Mouse (Mus musculus): ENCODE data around the gene Brsk2. TPM values are rescaled to one million over a fixed set of nuclear protein-coding genes. Genes with fewer than 3 reads are reported as not detected.
"Not testable (repeated sequence)": the region's sequence is repeated elsewhere in the genome, so short reads cannot be mapped to it uniquely, and the experiment has no call there.

The Brsk2 gene
- 1.8 and 3.3 TPM in 2 replicates for polyA plus RNA-seq (2016; fragmentation: Nextera tagmentation; extraction: Ambion mirVana)

DNA sequence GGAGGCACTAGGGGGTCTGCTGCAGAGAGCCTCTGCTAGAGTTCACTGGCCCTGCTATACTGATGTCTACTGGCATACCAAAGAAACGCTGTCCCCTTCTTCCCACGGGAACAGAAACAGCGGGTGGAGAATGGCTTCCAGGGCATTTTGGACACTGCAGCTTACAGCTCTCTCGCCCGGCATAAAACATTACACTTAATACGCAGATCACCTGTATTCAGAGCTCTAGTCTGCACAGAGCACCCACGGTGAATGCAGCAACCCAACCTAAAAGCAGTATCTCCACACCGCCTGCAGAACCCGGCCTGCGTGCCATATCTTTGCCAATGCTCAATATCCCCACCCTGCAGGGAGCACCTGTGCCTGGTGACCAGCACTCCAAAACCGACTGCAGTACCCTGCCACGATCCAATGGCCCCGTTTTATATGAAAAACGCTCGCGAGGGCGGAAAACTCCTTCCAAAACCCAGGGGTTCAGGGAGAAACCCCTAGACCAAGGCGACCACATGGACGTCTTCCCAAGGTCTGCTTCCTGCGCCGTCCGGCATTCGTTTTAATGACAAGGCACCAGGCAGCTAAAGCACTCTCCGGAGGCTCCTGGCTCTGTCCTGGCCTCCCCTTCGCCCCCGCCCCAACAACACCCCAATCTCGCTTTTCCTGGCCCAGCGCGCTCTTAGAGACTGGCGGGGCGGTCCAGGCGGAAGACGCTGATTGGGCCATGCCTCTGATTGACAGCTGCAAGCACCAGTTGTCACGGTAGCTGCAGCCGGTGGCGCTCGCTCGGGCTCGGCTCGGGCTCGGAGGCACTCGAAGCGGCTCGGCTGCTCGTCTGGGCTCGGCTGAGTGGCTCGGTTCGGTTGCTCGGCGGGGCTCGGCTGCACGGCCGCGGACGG lies at the start of gene Brsk2:
Brsk2 (plus strand) TSS at position 846 of the 893 bp plus-strand sequence.
- H3K27ac ChIP-seq = peak within 1 kb of the TSS; percentile 72
- peak within 1 kb of the TSS; percentile 46 for H3K4me3 ChIP-seq
- H3K27me3 ChIP-seq = peaks cover 80% of the 10 kb centered on the region
- peaks cover 15% of the 10 kb centered on the region for H3K4me1 ChIP-seq
- H3K36me3 ChIP-seq = no peaks in the 10 kb centered on the region
- 0 out of 2 replicates have a peak, but pooled peaks cover 4% of the 10 kb centered on the region for H3K9me3 ChIP-seq
- peak within 1 kb of the TSS; percentile 54 for H3K9ac ChIP-seq
- ATAC-seq (ENCODE audit: insufficient number of reproducible peaks, insufficient read depth, low FRiP score, low TSS enrichment) = peak; percentile 88
- peak within 1 kb of the TSS; percentile 85 for H3K4me2 ChIP-seq (replicated peaks)
- WGBS = 2% methylated on average over 55 of the region's 55 CpGs

DNA sequence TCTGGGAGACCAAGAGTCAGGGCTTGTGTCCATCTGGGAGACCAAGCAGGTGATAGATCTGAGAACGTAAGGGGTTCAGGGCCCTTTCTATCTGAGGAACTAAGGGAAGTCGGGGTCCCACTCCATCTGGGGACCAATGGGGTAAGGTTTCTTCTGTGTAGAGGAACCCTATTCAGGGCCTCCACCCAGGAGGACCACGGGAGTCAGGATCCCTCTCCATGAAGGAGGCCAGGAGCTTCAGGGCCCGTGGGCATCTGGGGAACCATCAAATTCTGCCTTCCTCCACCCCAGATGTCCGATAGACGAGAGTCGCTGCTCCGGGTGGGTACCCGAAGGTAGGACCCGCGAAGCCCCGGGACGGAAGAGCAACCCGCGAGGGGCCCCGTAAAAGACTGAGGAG lies 47.7 kb upstream of the Brsk2 start:
- Histone ChIP-seq H3K4me3 (peak overlapping the region; percentile 77), H3K36me3 (no peaks in the 10 kb centered on the region), H3K27me3 (peaks cover 5% of the 10 kb centered on the region; the same call in 1 of the 2 replicates), H3K9ac (peak overlapping the region; percentile 87), H3K9me3 (no peaks in the 10 kb centered on the region), H3K4me2 (replicated peaks) (peak overlapping the region; percentile 67), H3K4me1 (peaks cover 15% of the 10 kb centered on the region), H3K27ac (peak overlapping the region; percentile 47; the same call in 1 of the 2 replicates)
- peak; percentile 42; the same call in 1 of the 2 replicates for ATAC-seq (ENCODE audit: insufficient number of reproducible peaks, insufficient read depth, low FRiP score, low TSS enrichment)
- under 1% methylated on average over 16 of the region's 16 CpGs for WGBS

DNA sequence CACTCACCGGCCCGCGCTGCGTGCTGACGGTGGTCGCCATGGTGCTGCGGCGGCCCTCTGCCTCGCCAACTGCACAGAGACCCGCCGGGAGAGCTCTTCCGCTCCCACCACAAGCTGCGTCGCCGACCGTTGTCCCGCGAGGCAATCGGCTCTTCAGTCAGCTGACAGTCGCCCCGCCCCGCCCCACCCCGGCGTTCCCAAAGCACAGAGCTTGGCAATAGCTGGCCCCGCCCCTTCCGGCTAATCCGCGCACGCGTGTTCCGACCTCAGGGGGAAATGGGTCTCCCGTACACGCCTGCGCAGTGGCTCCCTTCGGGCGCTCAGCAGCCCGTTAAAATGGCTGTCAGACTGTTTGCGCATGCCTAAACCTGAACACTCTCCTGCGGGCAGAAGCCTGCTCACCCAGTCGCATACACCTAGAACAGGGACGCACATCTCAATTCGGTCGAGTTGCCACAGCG lies 47.3 kb upstream of the Brsk2 start:
- H3K36me3 ChIP-seq = no peaks in the 10 kb centered on the region
- H3K9me3 ChIP-seq = no peaks in the 10 kb centered on the region
- peak overlapping the region; percentile 54; the same call in 1 of the 2 replicates for H3K27ac ChIP-seq
- peak overlapping the region; percentile 77 for H3K4me3 ChIP-seq
- H3K4me1 ChIP-seq = peaks cover 15% of the 10 kb centered on the region
- H3K4me2 ChIP-seq (replicated peaks) = peak overlapping the region; percentile 67
- peaks cover 5% of the 10 kb centered on the region; the same call in 1 of the 2 replicates for H3K27me3 ChIP-seq
- peak; percentile 94 for ATAC-seq (ENCODE audit: insufficient number of reproducible peaks, insufficient read depth, low FRiP score, low TSS enrichment)
- H3K9ac ChIP-seq = peak overlapping the region; percentile 87
- WGBS = under 1% methylated on average over 44 of the region's 44 CpGs

DNA sequence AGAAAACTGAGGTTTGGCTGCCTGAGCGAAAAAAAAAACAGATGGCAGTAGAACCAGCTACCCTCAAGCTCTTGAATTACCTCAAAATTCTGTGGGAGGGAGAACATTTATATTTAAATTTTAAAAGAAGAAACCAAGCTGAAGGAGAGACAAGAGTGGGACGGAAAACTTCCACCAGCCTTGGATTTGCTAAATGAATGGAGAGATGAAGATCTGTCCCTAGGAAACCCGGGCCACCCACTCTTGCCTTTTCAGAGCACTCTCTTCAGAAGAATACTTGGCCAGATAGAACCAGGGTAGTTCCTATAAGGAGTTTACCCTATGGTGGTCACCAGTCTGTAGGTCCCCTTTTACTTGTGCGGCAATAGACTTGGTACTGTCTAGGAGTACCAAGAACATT lies 46.8 kb upstream of the Brsk2 start:
- H3K4me3 ChIP-seq = peak overlapping the region; percentile 77
- H3K9me3 ChIP-seq = no peaks in the 10 kb centered on the region
- peaks cover 15% of the 10 kb centered on the region for H3K4me1 ChIP-seq
- peak overlapping the region; percentile 67 for H3K4me2 ChIP-seq (replicated peaks)
- peak overlapping the region; percentile 50 for H3K9ac ChIP-seq
- peaks cover 5% of the 10 kb centered on the region; the same call in 1 of the 2 replicates for H3K27me3 ChIP-seq
- no peak for ATAC-seq (ENCODE audit: insufficient number of reproducible peaks, insufficient read depth, low FRiP score, low TSS enrichment)
- 71% methylated on average over 4 of the region's 4 CpGs for whole genome bisulfite sequencing
- peak overlapping the region; percentile 54; the same call in 1 of the 2 replicates for H3K27ac ChIP-seq
- no peaks in the 10 kb centered on the region for H3K36me3 ChIP-seq

GRCm38 (mm10) chr7:141908591-141908990 lies 41.0 kb upstream of the Brsk2 start:
- 63% methylated on average over 6 of the region's 6 CpGs for WGBS
- H3K9me3 ChIP-seq = no peaks in the 10 kb centered on the region
- no peak overlapping the region for H3K9ac ChIP-seq
- H3K4me2 ChIP-seq (replicated peaks) = no peak overlapping the region
- no peak overlapping the region for H3K27ac ChIP-seq
- 0 out of 2 replicates have a peak, but pooled peaks cover 11% of the 10 kb centered on the region for H3K4me1 ChIP-seq
- no peak for ATAC-seq (ENCODE audit: insufficient number of reproducible peaks, insufficient read depth, low FRiP score, low TSS enrichment)
- no peak overlapping the region for H3K4me3 ChIP-seq
- peaks cover 5% of the 10 kb centered on the region; the same call in 1 of the 2 replicates for H3K27me3 ChIP-seq
- no peaks in the 10 kb centered on the region for H3K36me3 ChIP-seq

DNA sequence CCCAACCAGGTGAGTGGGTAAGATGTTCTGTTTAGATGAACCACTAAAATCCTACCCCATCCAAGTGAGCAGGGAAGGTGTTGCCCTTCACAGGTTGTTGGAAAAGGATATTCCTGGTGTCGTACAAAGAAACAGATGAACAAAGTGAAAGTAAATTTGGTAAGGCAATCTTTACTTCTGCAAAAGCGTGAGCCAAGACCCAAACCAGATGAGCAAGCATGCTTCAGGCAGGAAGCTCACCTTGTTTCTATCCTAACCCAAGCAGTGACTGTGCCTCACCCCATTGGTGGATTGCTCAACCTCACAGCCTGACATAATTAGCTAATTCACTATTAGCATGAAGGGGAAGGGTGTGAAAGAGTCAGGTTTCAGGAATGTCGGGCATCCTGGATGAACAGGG lies 38.2 kb upstream of the Brsk2 start:
- Histone ChIP-seq H3K36me3 (no peaks in the 10 kb centered on the region), H3K27me3 (no peaks in the 10 kb centered on the region), H3K9ac (no peak overlapping the region), H3K27ac (no peak overlapping the region), H3K4me3 (no peak overlapping the region), H3K9me3 (no peaks in the 10 kb centered on the region), H3K4me2 (replicated peaks) (no peak overlapping the region), H3K4me1 (0 out of 2 replicates have a peak, but pooled peaks cover 11% of the 10 kb centered on the region)
- WGBS = 56% methylated on average over 3 of the region's 3 CpGs
- no peak for ATAC-seq (ENCODE audit: insufficient number of reproducible peaks, insufficient read depth, low FRiP score, low TSS enrichment)

- no peak for ATAC-seq (ENCODE audit: insufficient number of reproducible peaks, insufficient read depth, low FRiP score, low TSS enrichment)
- no peaks in the 10 kb centered on the region for H3K36me3 ChIP-seq
- 84% methylated on average over 2 of the region's 2 CpGs for WGBS
- no peak within 1 kb of the TSS for H3K4me2 ChIP-seq (replicated peaks)
- no peaks in the 10 kb centered on the region for H3K27me3 ChIP-seq
- no peak within 1 kb of the TSS for H3K27ac ChIP-seq
- no peaks in the 10 kb centered on the region for H3K4me1 ChIP-seq
- no peak within 1 kb of the TSS for H3K9ac ChIP-seq
- no peak within 1 kb of the TSS for H3K4me3 ChIP-seq
- no peaks in the 10 kb centered on the region for H3K9me3 ChIP-seq
Observed at GRCm38 (mm10) chr7:141918407-141918806, 31.1 kb upstream of the Brsk2 start, which contains the start of gene Tollip. Gene Tollip, minus strand, starts transcription at chr7:141918507.

- H3K27ac ChIP-seq; ATAC-seq (ENCODE audit: insufficient number of reproducible peaks, insufficient read depth, low FRiP score, low TSS enrichment): not testable (repeated sequence)
- 93% methylated on average over 17 of the region's 17 CpGs for WGBS
Observed at GRCm38 (mm10) chr7:141924121-141924520, 25.4 kb upstream of the Brsk2 start.

DNA sequence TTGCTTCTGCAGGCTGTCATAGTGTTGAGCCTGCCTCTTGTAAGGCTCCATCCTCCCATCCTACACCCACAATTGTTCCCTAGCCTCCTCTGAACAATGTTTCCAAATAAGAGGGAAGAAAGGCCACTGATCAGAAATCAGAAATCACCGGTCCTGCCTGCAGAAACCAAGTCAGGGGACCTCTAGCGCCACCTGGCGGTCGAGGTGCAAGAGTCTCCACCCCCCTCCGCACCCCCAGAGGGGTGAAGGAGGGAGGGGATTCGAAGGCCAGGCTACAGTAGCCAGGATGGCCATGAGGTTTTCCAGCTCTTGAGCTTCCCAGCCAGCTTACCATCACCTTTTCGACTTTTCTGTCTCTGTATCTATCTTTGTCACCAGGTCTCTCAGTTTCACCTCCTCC lies 24.6 kb upstream of the Brsk2 start:
- WGBS = 11% methylated on average over 7 of the region's 7 CpGs
- Histone ChIP-seq H3K9me3 (no peaks in the 10 kb centered on the region), H3K27me3 (no peaks in the 10 kb centered on the region), H3K4me1 (no peaks in the 10 kb centered on the region), H3K4me2 (replicated peaks) (no peak overlapping the region), H3K9ac (no peak overlapping the region), H3K36me3 (no peaks in the 10 kb centered on the region), H3K27ac (no peak overlapping the region), H3K4me3 (no peak overlapping the region)
- ATAC-seq (ENCODE audit: insufficient number of reproducible peaks, insufficient read depth, low FRiP score, low TSS enrichment) = no peak

More at GRCm38 (mm10) chr7:141924121-141924520, 25.4 kb upstream of the Brsk2 start:
- H3K36me3 ChIP-seq; H3K4me1 ChIP-seq; H3K9me3 ChIP-seq; H3K27me3 ChIP-seq; H3K4me2 ChIP-seq (replicated peaks); H3K9ac ChIP-seq; H3K4me3 ChIP-seq: not testable (repeated sequence)

DNA sequence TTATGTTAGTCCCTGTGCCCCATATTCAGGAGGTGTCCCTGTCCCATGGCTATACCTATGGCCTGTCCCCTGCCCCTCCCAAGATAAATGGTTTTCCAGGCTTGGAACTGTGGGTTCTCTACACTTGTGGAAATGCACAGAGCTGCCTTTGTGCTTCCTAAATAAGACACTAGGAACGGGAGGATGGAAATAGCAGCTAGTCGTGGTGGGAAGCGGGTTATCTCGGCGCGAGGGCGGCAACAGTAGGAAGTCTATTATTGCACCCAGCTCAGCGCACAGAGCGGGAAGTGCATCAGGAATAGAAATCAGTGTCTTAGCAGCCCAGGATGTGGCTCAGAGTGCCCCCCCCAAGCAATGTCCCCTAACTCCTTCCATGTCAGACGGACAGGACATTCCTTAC lies 20.9 kb upstream of the Brsk2 start:
- no peak overlapping the region for H3K9ac ChIP-seq
- H3K27ac ChIP-seq = no peak overlapping the region
- ATAC-seq (ENCODE audit: insufficient number of reproducible peaks, insufficient read depth, low FRiP score, low TSS enrichment) = no peak
- no peaks in the 10 kb centered on the region for H3K9me3 ChIP-seq
- H3K36me3 ChIP-seq = no peaks in the 10 kb centered on the region
- WGBS = 74% methylated on average over 10 of the region's 10 CpGs
- no peaks in the 10 kb centered on the region for H3K27me3 ChIP-seq
- no peaks in the 10 kb centered on the region for H3K4me1 ChIP-seq
- H3K4me2 ChIP-seq (replicated peaks) = no peak overlapping the region
- H3K4me3 ChIP-seq = no peak overlapping the region

GRCm38 (mm10) chr7:141934128-141934898 lies 15.2 kb upstream of the Brsk2 start:
- Histone ChIP-seq H3K27me3 (0 out of 2 replicates have a peak, but pooled peaks cover 5% of the 10 kb centered on the region), H3K27ac (no peak overlapping the region), H3K9me3 (no peaks in the 10 kb centered on the region), H3K4me1 (no peaks in the 10 kb centered on the region), H3K4me2 (replicated peaks) (no peak overlapping the region), H3K36me3 (no peaks in the 10 kb centered on the region), H3K9ac (no peak overlapping the region), H3K4me3 (no peak overlapping the region)
- 59% methylated on average over 7 of the region's 7 CpGs for WGBS
- no peak for ATAC-seq (ENCODE audit: insufficient number of reproducible peaks, insufficient read depth, low FRiP score, low TSS enrichment)
